Mouse (Mus musculus): Measurements from ENCODE around the gene Btnl2.
"Not testable (repeated sequence)": the region's sequence is repeated elsewhere in the genome, so short reads cannot be mapped to it uniquely, and the experiment has no call there.

The Btnl2 gene

DNA sequence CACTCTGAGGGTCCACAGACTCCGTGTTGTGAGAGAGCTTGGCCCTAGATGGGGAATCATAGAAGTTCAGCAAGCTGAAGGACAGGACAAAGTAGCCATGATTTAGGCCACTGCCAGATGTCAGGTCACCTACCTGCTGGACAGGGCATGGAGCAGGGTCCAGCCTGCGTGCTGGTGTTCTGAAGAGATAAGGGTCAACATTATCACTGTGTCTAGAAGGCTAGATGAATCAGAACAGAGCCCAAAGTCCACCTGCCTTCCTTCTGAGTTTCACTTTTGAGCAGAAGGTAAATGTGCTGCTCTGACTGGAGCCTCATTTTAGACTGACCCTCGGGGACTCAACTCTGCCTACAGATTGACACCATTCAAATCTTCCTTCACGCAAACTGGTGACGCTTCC is at the start of gene Btnl2:
TSS of gene Btnl2 (plus strand) at position 284 of the 400 bp plus-strand sequence.
- no peak for DNase-seq (ENCODE audit: low spot score in 2 of 2)

DNA sequence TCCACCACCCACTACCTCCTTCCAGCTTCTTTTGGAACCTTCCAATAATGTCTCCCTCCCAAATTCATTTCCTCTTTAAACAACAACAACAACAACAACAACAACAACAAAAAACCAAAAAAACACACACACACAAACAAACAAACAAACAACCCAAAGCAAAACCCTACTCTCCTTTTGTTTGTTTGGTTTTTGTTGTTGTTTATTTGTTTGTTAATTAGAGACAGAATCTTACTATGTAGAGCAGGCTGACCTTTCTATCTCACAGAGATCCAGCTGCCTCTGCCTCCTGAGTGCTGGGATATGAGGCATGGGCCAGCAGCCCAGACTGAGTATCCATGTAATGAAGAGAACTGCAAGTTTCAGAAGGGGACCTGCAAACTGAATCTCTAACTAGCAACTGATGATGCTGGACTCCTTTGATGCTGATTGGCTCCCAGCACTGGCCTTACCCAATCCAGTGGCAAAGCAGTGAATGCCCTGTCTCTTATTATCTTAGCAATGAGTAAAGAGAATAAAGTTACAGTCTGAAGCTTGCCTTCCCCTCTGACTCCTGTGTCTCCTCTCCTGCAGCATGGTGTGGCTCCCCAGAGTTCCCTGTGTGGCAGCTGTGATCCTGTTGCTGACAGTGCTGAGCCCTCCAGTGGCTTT is 49.1 kb upstream of the Btnl2 start, which contains the start of gene H2-Eb1:
TSS of gene H2-Eb1 (plus strand) at position 488 of the 651 bp plus-strand sequence.
- peak; percentile 78 to 86 for DNase-seq (ENCODE audit: low spot score in 2 of 2)

DNA sequence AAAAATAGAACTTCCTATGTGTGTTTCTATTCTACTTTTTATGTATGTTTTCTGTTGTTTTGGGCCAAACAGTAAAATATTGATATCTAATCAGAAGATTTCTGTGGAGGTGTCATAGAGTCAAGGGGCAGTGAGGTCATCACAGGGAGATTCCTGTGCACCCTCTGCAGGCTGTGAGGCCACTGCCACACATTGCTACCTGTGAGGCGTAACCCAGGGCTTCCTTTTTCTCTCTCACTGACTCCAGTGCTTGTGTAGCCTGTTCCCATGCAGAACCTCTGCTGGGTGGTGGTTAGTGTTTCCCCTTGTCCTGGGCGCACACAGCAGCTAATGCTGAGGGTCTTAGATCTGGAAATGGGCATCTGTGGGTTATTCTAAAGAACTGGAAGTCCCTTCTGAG is 48.2 kb upstream of the Btnl2 start:
- DNase-seq (ENCODE audit: low spot score in 2 of 2): no peak

DNA sequence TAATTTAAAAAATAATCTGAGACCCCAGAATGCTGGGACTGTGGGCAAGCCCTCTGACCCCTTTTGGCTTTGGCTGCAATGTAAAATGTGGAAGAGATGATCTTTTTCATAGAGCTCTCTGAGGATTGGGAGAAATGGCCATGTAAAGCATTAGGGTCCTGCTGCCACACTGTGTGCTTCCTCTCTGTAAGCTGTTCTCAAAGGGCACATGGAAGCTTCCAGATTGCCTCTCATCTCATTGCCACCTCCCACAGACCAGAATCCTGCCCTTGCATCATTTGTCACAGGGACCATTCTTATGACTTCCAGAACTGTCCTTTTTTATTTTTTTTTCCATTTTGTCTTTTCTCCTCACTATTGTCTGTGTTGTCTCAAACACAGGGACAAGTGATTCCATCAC is 47.4 kb upstream of the Btnl2 start:
- no peak for DNase-seq (ENCODE audit: low spot score in 2 of 2)

DNA sequence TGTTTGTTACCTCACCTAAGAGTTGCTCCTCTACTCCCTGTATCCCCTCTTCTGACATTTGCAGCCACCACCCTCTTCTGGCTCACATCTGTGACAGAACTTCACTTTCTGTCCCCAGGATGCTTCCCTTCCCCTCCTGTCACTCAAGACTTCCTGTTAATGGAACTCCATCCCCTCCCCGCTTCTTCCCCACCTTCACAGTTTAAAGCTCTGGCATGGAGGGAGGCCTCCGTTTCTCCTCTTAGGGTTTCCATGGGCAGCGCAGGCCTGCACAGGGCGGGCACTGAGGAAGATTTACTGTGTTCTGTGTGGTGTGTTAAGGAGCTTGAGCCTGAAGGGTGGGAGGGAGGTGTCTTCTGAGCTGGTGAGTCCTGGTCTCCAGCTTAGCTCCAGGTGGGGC is 46.5 kb upstream of the Btnl2 start:
- DNase-seq (ENCODE audit: low spot score in 2 of 2): no peak

DNA sequence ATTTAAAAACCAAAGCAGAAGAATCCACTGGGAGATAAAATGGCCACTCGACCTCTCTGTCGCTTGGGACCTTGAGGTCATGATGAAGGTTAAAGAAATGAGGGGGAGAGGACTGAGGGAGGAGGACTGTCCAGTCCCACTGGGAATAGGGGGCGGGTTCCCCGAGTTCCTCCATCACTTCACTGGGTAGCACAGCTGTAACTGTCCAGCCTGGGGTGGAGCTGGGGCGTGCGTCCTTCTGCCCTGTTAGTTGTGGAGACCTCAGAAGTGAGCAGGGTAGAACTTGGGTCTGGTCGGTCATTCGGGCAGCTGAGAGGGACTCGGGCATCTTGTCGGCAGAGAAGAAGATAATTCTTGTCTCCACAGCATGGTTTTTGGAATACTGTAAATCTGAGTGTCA is 45.4 kb upstream of the Btnl2 start:
- no peak for DNase-seq (ENCODE audit: low spot score in 2 of 2)

DNA sequence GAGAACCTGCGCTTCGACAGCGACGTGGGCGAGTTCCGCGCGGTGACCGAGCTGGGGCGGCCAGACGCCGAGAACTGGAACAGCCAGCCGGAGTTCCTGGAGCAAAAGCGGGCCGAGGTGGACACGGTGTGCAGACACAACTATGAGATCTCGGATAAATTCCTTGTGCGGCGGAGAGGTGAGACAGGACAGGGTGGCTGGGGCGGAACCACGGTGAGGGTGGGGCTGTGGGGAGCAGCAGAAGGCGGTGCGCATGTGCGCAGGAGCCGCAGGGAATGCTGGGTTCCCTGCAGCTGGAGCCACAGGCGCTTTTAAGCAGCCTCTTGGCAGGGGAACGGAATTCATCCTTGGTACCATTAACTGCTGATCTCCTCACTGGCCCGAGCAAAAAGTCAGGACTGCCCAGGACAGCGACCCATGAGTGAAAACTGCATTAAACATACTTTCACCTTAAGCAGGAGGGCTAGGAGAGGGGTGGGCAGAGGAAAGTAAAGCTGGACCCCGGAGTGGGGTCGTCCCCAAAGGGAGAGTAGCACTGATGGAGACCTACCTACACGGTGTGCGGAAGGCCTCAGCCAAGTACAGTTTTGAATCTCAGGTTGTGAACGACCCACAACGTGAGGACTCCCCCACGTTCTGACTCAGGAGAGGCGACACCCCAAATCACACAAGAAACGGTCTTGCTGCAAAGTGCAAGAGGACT is 44.8 kb upstream of the Btnl2 start:
- DNase-seq (ENCODE audit: low spot score in 2 of 2): peak; percentile 51 to 64

DNA sequence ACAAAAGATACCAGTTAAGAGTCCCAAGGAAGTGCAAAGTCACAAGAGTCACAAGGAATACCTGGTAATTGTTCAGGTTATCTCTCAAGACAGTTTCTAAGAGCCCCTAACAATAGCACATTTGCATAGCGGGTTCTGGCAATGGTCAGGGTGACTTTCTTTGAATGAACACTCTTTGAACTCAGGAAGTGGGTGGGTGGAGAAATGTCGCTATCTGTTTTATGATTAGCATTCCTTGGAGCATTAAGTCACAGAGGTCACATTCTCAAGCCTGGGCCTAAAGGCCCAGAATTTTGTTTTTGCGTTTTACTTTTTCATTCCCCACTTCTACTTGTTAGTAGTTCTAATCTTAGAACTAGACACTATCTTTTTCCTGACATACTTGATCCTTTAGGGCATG is 44.1 kb upstream of the Btnl2 start:
- DNase-seq (ENCODE audit: low spot score in 2 of 2): not testable (repeated sequence)

DNA sequence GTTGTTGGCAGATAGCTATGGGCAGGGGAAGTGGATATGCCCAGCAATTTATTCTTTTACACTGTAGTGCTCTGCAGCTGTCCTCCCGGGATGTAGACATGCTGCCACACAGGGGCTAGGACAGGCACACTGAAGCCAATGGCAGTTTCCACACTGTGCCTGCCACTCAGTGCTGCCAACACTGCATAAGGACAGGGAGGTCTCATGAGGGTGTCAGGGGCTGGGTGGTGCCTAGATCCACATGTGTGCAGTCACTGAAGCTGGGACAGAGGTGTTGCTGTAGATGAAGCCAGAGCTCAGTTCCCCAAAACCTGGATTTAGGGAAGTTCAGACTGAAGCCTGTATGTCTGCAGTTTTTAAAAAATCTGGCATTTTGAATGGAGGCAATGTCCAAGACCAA is 42.4 kb upstream of the Btnl2 start:
- DNase-seq (ENCODE audit: low spot score in 2 of 2): no peak

DNA sequence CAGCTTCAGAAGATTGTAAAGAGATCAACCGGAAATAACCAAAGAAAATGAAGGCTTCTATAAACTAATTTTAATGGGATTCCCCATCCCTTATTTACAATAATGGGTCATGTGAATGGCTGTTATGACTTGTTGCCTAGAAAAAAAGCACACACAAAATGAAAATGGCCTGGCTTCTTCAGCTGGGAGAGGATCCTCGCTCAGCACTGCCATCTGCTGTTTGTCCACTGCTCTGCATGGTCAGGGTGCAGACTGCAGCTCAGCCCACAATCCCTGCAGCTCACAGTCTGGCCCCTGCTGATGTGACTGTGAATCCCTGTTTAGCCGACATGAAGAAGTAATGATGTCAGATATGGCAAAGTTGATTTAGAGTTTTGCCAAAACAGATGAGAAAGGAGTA is 41.2 kb upstream of the Btnl2 start:
- peak; percentile 57 to 85 for DNase-seq (ENCODE audit: low spot score in 2 of 2)

DNA sequence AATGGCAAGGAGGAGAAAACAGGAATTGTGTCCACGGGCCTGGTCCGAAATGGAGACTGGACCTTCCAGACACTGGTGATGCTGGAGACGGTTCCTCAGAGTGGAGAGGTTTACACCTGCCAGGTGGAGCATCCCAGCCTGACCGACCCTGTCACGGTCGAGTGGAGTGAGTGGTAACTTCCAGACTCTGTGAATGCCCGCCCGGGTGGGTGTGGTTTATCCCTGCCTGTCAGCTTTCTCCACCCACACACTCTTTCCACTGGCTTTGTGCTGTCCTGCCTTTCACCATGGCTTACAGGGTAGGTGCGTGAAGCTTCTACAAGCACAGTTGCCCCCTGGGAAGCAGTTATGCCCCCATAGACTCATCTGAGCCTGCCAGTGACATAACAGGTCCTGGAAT is 40.3 kb upstream of the Btnl2 start:
- DNase-seq (ENCODE audit: low spot score in 2 of 2): no peak

DNA sequence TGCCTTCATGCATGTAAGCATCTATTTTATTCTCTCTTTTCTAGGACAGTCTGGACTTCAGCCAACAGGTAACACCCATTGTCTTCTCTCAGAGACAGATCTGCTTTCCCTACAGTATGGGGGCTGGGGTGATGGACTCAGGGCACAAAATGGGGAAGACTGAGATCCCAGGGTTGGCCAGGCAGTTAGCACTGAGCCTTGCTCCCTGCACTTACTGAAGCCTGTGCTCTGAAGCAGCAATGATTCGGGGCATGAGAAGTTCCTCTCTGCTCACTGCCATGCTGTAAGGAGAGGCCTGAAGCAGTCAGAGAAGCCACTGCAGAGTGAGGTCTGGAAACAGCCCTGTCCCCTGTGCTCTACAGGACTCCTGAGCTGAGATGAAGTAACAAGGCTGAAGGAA is 39.1 kb upstream of the Btnl2 start:
- DNase-seq (ENCODE audit: low spot score in 2 of 2): no peak

DNA sequence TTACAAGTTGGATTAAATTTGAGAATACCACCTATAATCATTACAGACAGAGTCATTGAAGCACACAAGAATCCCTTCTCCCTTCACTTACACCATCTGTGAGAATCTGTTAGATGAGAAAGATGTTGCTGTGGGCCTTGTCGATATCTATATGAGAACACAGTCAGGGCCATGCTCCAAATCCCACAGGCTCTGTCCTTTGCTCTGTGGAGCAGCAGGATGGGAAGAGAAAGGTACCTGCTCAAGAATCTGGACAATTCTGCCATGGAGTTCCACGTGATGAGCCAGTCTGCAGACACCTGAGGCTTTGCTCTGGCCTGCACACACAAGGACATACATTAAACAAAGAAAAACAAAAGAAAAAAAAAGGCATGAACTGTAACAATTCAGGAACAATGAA is 37.9 kb upstream of the Btnl2 start:
- DNase-seq (ENCODE audit: low spot score in 2 of 2): no peak

DNA sequence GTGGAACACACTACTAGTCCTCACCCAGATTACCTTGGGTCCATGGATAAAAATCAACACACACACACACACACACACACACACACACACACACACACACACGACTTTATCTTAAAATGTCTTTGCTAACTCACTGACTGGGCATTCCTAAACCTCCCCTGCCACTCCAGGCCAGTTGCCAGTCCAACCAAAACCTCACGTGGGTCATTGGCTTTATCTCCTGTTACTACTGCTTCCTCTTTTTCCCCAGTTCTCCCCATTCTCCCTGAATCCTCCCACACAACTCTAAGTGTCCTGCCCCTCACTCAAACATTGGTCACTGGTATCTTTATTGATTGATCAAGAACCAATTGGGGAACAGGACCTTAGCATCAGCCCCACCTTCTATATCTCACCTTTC is 37.3 kb upstream of the Btnl2 start:
- no peak for DNase-seq (ENCODE audit: low spot score in 2 of 2)

DNA sequence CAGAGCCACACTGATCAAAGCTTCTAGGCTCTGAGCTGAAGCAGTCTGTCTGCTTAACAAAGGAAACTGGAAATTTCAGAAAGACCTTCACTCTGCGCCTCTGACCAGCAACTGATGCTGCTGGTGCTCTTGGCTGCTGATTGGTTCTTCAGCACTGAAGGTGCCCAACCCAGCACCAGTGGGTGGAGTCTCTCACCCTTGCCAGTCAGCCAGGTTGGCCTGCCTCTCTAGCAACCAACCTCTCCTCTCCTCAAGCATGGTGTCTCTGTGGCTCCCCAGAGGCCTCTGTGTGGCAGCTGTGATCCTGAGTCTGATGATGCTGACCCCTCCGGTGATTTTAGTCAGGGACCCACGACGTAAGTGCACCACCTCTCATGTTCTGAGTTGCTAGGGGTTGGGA is 29.2 kb upstream of the Btnl2 start, which contains the start of gene H2-Eb2:
TSS of gene H2-Eb2 (plus strand) at position 230 of the 400 bp plus-strand sequence.
- peak in 1 of 2 experiments; percentile 25 for DNase-seq (ENCODE audit: low spot score in 2 of 2)

DNA sequence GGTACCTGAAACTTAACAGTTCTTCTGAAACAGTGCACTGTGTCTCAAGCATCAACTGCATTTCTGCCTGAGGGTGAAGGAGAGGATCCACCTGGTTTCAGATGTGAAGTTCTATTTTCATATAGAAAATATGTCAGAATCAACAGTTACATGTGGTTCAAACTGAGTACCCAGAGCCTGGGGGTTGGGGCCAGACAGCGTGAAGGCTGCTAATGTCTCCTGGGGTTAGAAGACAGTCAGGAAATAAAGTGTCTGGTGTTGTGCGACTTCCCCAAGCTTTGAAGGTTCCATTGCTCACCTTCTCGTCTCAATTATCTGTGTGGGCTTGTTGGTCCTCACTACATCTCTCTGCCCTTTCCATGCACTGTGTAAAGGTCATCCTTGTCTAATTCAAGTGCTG is 28.2 kb upstream of the Btnl2 start:
- DNase-seq (ENCODE audit: low spot score in 2 of 2): no peak

DNA sequence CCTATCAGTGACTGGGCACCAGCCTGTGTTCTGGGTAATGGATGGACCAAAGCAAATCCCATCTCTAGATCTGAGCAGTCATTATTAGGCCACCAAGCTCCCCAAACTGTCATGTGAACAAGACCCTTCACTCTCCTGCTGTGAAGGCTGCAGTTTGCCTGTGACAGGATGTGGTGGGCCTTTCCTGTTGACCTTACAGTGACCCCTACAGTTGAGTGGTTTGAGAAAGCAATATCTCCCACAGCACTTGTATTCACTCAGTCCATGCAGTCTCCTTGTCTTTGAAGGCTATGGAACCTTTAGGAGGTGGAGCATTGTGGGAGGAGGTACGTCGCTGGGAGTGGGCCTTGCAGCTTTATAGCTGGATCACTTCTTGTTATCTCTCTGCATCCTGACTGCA is 24.8 kb upstream of the Btnl2 start:
- DNase-seq (ENCODE audit: low spot score in 2 of 2): no peak

DNA sequence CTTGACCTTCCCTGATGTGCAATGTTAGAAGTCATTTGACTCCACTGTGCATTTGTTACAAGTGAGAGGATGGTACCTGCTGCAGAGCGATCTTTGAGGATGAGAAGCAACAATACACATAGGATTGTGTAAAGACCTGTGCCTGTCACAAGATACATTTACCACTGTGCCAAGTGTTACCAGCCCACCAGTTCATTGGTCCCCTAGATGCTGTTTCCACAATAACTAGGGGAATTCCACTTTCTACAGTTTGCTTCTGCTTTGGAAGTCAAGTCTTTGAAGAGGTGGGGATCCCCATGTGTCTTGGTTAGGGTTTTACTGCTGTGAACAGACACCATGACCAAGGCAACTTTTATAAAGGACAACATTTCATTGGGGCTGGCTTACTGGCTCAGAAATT is 23.4 kb upstream of the Btnl2 start:
- DNase-seq (ENCODE audit: low spot score in 2 of 2): no peak

DNA sequence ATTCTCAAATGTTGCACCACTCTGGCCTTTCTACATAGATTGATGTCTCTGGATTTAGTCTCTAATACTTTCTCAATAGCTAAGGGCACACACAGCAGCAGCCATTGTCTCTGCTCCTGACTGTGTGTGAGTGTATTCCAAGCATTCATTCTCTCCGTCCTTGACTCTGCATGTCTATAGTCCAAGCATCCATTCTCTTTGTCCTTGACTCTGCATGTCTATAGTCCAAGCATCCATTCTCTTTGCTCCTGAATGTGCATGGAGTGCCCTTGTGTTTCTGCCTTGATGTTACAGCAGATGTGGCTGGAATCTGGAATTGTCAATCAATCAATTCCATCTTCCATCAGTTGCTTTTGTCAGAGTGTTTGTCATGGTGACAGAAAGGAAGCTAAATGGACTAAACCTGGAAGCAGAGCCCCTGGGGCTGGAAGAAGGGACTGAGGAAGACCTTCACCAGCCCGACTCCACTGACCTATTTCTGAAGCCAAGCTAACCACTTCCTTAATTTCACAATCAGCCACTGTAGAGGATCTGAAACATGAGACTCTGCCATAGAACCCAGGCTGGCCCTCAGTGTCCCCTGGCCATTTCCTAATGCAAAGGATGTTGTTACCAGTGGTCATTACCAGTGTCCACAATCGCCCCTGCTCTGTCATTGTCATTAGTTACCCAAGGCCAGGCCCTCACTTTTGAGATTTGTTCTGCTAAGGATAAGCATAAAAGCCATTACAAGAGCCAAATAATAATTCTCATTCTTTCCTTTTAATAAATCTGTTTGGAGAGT is 13.8 kb upstream of the Btnl2 start:
- DNase-seq (ENCODE audit: low spot score in 2 of 2): no peak

DNA sequence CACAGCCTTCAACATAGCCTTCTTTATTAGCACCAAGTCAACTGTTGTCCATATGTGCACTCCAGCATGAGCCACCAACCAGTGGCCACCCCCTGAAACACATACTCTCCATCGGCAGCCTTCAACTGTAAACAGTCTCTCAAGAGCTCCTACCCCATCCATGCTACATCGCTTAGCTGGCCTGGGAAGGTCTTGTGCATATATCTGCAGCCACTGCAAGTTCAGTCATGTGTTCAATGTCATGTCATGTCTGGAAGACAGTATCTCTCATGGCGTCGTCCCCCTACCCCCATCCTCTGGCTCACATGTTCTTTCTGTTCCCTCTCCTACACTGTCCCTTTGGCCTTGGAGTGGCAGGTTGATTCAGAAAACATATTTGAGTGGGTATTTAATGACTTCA is 9.7 kb upstream of the Btnl2 start:
- DNase-seq (ENCODE audit: low spot score in 2 of 2): no peak

DNA sequence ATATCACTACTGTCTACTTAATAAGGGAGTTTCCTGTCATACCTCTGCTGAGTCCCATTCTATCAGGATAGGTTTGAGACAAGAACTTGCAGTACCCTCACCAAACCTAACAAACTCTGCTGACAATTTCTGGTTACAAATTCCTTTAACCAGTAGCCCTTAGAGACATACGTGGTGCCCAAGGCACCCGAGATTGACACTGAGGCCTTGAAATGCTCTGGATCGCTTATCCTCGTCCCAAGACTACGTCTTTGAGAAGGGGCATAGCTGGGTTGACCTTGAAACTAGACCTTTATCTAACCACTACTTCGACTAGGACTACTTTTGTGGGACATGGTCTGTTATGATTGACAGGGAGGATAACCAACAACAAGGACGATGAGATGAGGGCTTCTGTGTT is 9.1 kb upstream of the Btnl2 start:
- DNase-seq (ENCODE audit: low spot score in 2 of 2): no peak

DNA sequence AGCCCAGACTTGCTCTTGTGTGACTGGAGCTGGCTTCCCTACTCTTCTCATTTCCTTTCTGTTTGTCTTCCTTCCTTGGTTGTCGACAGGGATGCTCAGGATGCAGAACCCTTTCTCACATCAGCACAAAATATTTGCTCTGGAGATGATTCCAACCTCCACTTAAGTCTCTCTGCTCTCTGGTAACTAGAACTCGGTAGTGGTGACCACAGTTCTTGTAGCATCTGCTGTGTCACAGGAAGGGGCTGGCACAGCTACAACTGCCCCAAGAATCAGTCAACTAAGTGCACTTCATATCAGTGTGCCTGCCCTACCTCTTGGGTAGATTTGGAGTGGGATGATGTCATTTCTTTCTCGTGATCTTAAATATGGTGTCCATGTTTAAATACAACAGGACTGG is 8.6 kb upstream of the Btnl2 start:
- no peak for DNase-seq (ENCODE audit: low spot score in 2 of 2)
